Mouse (Mus musculus) myocyte (in vitro differentiated cells): ENCODE data around the gene Kcnq1. TPM values are rescaled to one million over a fixed set of nuclear protein-coding genes. Genes with fewer than 3 reads are reported as not detected.

Experiments
- H3K27me3 ChIP-seq: one replicate; pipeline ENCODE4 v1.6.1; 2011; ENCODE audit not compliant: control insufficient read depth, insufficient read depth, insufficient read length
- H3K36me3 ChIP-seq: one replicate; pipeline ENCODE4 v1.6.1; 2011; ENCODE audit not compliant: control insufficient read depth, insufficient read depth
- H3K4me2 ChIP-seq: one replicate; pipeline ENCODE4 v1.6.1; 2011; ENCODE audit warnings: low read depth, control low read depth
- H3K4me3 ChIP-seq: one replicate; pipeline ENCODE4 v1.5.1; 2011; ENCODE audit warnings: mild to moderate bottlenecking, control low read depth, moderate library complexity
- H3K79me2 ChIP-seq: one replicate; pipeline ENCODE4 v1.6.1; 2011; ENCODE audit not compliant: control insufficient read depth, insufficient read depth
- H3ac ChIP-seq: one replicate; pipeline ENCODE4 v1.6.1; 2011; ENCODE audit not compliant: control insufficient read depth, insufficient read length
- CEBPB ChIP-seq: IDR thresholded peaks from 2 replicates; pipeline ENCODE4 v1.6.1; 2011; ENCODE audit warnings: mild to moderate bottlenecking, moderate library complexity; ENCODE audit not compliant: poor library complexity, insufficient read depth, severe bottlenecking
- E2F4 ChIP-seq: IDR thresholded peaks from one replicate; pipeline ENCODE4 v1.6.1; 2011; ENCODE audit warnings: mild to moderate bottlenecking, control low read depth, moderate library complexity; ENCODE audit not compliant: insufficient read depth
- MAX ChIP-seq: IDR thresholded peaks from one replicate; pipeline ENCODE4 v1.6.1; 2011; ENCODE audit warnings: low read depth, mild to moderate bottlenecking, control low read depth
- MYOD1 ChIP-seq, 3 experiments: IDR thresholded peaks; one replicate each; pipeline ENCODE4 v1.6.1; 2011; ENCODE audit warnings: control low read depth in 2 of 3, low read depth in 2 of 3, mild to moderate bottlenecking in 2 of 3, moderate library complexity in 1 of 3; ENCODE audit not compliant: insufficient read length in 2 of 3, control insufficient read depth in 1 of 3
- MYOG ChIP-seq, 3 experiments: IDR thresholded peaks; one replicate each; pipeline ENCODE4 v1.6.1; 2011; ENCODE audit warnings: control low read depth in 2 of 3, low read depth in 2 of 3, mild to moderate bottlenecking in 2 of 3; ENCODE audit not compliant: insufficient read length in 2 of 3, control insufficient read depth in 1 of 3, insufficient read depth in 1 of 3
- POLR2A ChIP-seq: IDR thresholded peaks from one replicate; pipeline ENCODE4 v1.6.1; 2011; ENCODE audit warnings: low read depth, mild to moderate bottlenecking, control low read depth, moderate library complexity; ENCODE audit not compliant: insufficient read length
- POLR2AphosphoS2 ChIP-seq: IDR thresholded peaks from one replicate; pipeline ENCODE4 v1.6.1; 2011; ENCODE audit warnings: low read depth, control low read depth; ENCODE audit not compliant: insufficient read length
- REST ChIP-seq: IDR thresholded peaks from one replicate; pipeline ENCODE4 v1.6.1; 2011; ENCODE audit warnings: mild to moderate bottlenecking, control low read depth, moderate library complexity; ENCODE audit not compliant: insufficient read depth, insufficient read length
- SRF ChIP-seq: IDR thresholded peaks from one replicate; pipeline ENCODE4 v1.6.1; 2011; ENCODE audit warnings: low read depth; ENCODE audit not compliant: control insufficient read depth, insufficient read length
- TCF12 ChIP-seq: IDR thresholded peaks from one replicate; pipeline ENCODE4 v1.6.1; 2011; ENCODE audit warnings: mild to moderate bottlenecking, control low read depth; ENCODE audit not compliant: poor library complexity, insufficient read depth, severe bottlenecking
- TCF3 ChIP-seq: IDR thresholded peaks from one replicate; pipeline ENCODE4 v1.6.1; 2011; ENCODE audit warnings: low read depth, control low read depth; ENCODE audit not compliant: insufficient read length
- USF1 ChIP-seq: IDR thresholded peaks from one replicate; pipeline ENCODE4 v1.6.1; 2011; ENCODE audit warnings: low read depth, mild to moderate bottlenecking, control low read depth, moderate library complexity
- polyA plus RNA-seq: library from polyadenylated mRNA; unstranded; fragments of >200 nt; fragmentation: generic; extraction: Trizol; gene quantifications from one replicate; pipeline ENCODE4 v1.2.1, GENCODE M21; 2012; ENCODE audit warnings: missing spikeins

Kcnq1 gene
- polyA plus RNA-seq, 1 experiment, result 0.12 TPM

DNA sequence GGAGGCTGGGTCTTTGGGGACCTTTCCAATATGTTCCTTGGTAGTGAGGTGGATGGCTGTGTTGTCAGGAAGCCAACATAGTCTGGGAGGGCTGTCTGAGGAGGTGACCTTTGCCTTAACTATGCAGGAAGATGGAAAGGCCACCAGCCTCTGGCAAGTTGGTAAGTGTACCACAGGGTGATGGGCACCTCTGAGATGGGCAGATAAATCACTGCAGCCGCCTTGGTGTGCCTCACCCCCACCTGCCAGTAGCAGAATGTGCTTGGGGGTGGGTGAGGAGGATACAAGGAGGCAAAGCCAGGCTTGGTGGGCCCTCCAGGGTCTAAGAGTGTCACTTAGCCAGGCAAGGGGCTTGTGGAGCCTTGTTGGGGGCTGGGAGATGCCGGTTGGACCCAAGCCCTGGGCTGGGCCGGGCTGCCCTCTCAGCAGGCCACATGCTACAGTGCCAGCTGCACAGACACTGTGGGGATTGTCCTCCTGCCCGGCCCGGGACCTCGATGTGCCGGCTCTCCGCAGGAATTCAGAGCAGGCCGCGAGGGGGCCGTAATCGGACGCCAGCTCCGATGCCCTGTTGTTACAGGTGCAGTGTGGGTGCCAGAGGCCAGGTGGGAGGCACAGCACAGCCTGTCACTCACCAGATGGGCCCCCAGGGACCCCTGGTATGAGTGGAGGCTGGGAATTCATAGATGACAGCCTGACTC lies 223.1 kb downstream of the Kcnq1 start:
- TF ChIP-seq REST (no peak), MAX (no peak), POLR2A (no peak), CEBPB (no peak), MYOG (IDR thresholded peaks at IDR 0.05; ENCODE audit: control insufficient read depth in 1 of 3, insufficient read depth in 1 of 3, insufficient read length in 2 of 3, low read depth in 2 of 3) (peak in 2 of 3 experiments; percentile 87 to 89), E2F4 (no peak), MYOD1 (IDR thresholded peaks at IDR 0.05; ENCODE audit: control insufficient read depth in 1 of 3, insufficient read length in 2 of 3, low read depth in 2 of 3) (peak in 2 of 3 experiments; percentile 85 to 89), TCF3 (peak; percentile 69), USF1 (no peak), SRF (no peak)
- Histone ChIP-seq H3K27me3 (peaks cover 15% of the 10 kb centered on the region), H3K4me2 (no peak overlapping the region), H3K4me3 (no peak overlapping the region), H3K79me2 (no peaks in the 10 kb centered on the region), H3ac (no peak overlapping the region), H3K36me3 (no peaks in the 10 kb centered on the region)

GRCm38 (mm10) chr7:143333040-143333439 lies 226.9 kb downstream of the Kcnq1 start:
- Histone ChIP-seq H3K4me2 (no peak overlapping the region), H3K36me3 (no peaks in the 10 kb centered on the region), H3K79me2 (no peaks in the 10 kb centered on the region), H3ac (no peak overlapping the region), H3K4me3 (no peak overlapping the region), H3K27me3 (peaks cover 15% of the 10 kb centered on the region)
- TF ChIP-seq REST (no peak), SRF (no peak), USF1 (no peak), TCF12 (no peak), POLR2AphosphoS2 (no peak), TCF3 (no peak), MYOD1 (IDR thresholded peaks at IDR 0.05; ENCODE audit: control insufficient read depth in 1 of 3, insufficient read length in 2 of 3, low read depth in 2 of 3) (no peak), CEBPB (no peak), E2F4 (no peak), MAX (no peak), POLR2A (no peak), MYOG (IDR thresholded peaks at IDR 0.05; ENCODE audit: control insufficient read depth in 1 of 3, insufficient read depth in 1 of 3, insufficient read length in 2 of 3, low read depth in 2 of 3) (no peak)

- Histone ChIP-seq H3K4me2 (no peak overlapping the region), H3K4me3 (no peak overlapping the region), H3K79me2 (no peaks in the 10 kb centered on the region), H3ac (no peak overlapping the region), H3K27me3 (peaks cover 15% of the 10 kb centered on the region), H3K36me3 (no peaks in the 10 kb centered on the region)
- TF ChIP-seq POLR2A (no peak), MAX (no peak), SRF (no peak), MYOD1 (IDR thresholded peaks at IDR 0.05; ENCODE audit: control insufficient read depth in 1 of 3, insufficient read length in 2 of 3, low read depth in 2 of 3) (no peak), POLR2AphosphoS2 (no peak), MYOG (IDR thresholded peaks at IDR 0.05; ENCODE audit: control insufficient read depth in 1 of 3, insufficient read depth in 1 of 3, insufficient read length in 2 of 3, low read depth in 2 of 3) (no peak), E2F4 (no peak), TCF3 (no peak), CEBPB (no peak), USF1 (no peak), REST (no peak)
Measured at GRCm38 (mm10) chr7:143333604-143334003, 227.4 kb downstream of the Kcnq1 start.

DNA sequence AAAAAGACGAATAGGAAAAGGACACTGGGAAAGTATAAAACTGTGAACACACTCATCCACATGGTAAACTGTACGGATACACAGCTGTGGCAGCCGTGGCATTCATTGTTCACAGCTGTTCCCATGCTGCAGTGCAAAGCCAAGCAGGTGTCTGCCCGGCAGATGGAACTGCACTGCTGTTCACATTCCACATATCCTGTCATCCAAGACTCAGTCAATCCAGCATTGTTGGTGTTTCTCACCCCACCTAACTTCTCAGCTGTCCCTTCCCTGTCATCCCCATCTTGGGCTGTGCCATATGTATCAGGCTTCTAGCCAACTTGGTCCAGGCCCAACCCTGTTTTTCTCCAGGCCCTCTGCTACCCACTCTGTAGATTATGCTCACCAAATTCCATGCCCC lies 232.5 kb downstream of the Kcnq1 start:
- peak in 2 of 3 experiments; percentile 95 to 97 for TF ChIP-seq MYOD1 (IDR thresholded peaks at IDR 0.05; ENCODE audit: control insufficient read depth in 1 of 3, insufficient read length in 2 of 3, low read depth in 2 of 3)
- TF ChIP-seq MYOG (IDR thresholded peaks at IDR 0.05; ENCODE audit: control insufficient read depth in 1 of 3, insufficient read depth in 1 of 3, insufficient read length in 2 of 3, low read depth in 2 of 3), result peak; percentile 46 to 96 (median 93)
- no peak for TF ChIP-seq E2F4
- no peak for TF ChIP-seq MAX
- peak; percentile 97 for TF ChIP-seq TCF3
- no peak for TF ChIP-seq USF1
- TF ChIP-seq SRF, result no peak
- TF ChIP-seq TCF12, result peak; percentile 74
- no peak for TF ChIP-seq REST
- no peak for TF ChIP-seq POLR2AphosphoS2
- no peak for TF ChIP-seq CEBPB
- no peak for TF ChIP-seq POLR2A

More for the DNA sequence above, 232.5 kb downstream of the Kcnq1 start:
- no peak overlapping the region for H3ac ChIP-seq
- H3K27me3 ChIP-seq, result peaks cover under 1% of the 10 kb centered on the region
- no peak overlapping the region for H3K4me2 ChIP-seq
- H3K79me2 ChIP-seq, result no peaks in the 10 kb centered on the region
- no peaks in the 10 kb centered on the region for H3K36me3 ChIP-seq
- no peak overlapping the region for H3K4me3 ChIP-seq
